Mouse (Mus musculus): Measurements from ENCODE around the gene Ugt1a2.

- TF ChIP-seq CTCF (IDR thresholded peaks at IDR 0.05; ENCODE audit: extremely low read depth, insufficient read length, insufficient replicate concordance, low read depth, low read length) (no peak), POLR2A (IDR thresholded peaks at IDR 0.05; ENCODE audit: low read depth, low read length) (no peak)
Measured at GRCm38 (mm10) chr1:88234248-88234610, 33.8 kb downstream of the Ugt1a2 start.
